Mouse (Mus musculus): ENCODE measurements around the gene Dnajc7.

- TF ChIP-seq GATA1 (IDR thresholded peaks at IDR 0.05; ENCODE audit: borderline replicate concordance, low read length) (no peak), FLI1 (IDR thresholded peaks at IDR 0.05; ENCODE audit: low read length) (no peak)
These were observed 50.2 kb downstream of the Dnajc7 start for GRCm38 (mm10) chr11:100569789-100570188.

All from megakaryocyte, embryonic 14.5 days (primary cell).